Mouse (Mus musculus) C2C12 (cell line): ENCODE measurements around the gene Hes5.

Source experiments
- CEBPB ChIP-seq: IDR thresholded peaks from one replicate; pipeline ENCODE4 v1.6.1; 2011; ENCODE audit warnings: low read depth, mild to moderate bottlenecking, control low read depth, moderate library complexity
- CTCF ChIP-seq: IDR thresholded peaks from one replicate; pipeline ENCODE4 v1.5.1; 2011; ENCODE audit not compliant: control insufficient read depth, insufficient read depth, insufficient read length
- MAX ChIP-seq: IDR thresholded peaks from one replicate; pipeline ENCODE4 v1.6.1; 2011; ENCODE audit warnings: mild to moderate bottlenecking, control low read depth
- MYOD1 ChIP-seq: IDR thresholded peaks from one replicate; pipeline ENCODE4 v1.6.1; 2011; ENCODE audit warnings: low read depth; ENCODE audit not compliant: control insufficient read depth, insufficient read length
- MYOG ChIP-seq: IDR thresholded peaks from one replicate; pipeline ENCODE4 v1.6.1; 2011; ENCODE audit not compliant: control insufficient read depth, insufficient read length; ENCODE audit errors: extremely low read depth
- USF1 ChIP-seq: IDR thresholded peaks from one replicate; pipeline ENCODE4 v1.6.1; 2011; ENCODE audit warnings: low read depth, mild to moderate bottlenecking, control low read depth, moderate library complexity

GRCm38 (mm10) chr4:154960690-154961225 lies at the start of gene Hes5:
- no peak for TF ChIP-seq USF1
- no peak for TF ChIP-seq CTCF
- no peak for TF ChIP-seq CEBPB
- no peak for TF ChIP-seq MYOD1
- no peak for TF ChIP-seq MYOG
- TF ChIP-seq MAX = no peak
